Mouse (Mus musculus): ENCODE measurements around the gene Hbb-bs.

- TF ChIP-seq CTCF (IDR thresholded peaks at IDR 0.05; ENCODE audit: low read depth) (no peak), EP300 (IDR thresholded peaks at IDR 0.05; ENCODE audit: low read depth) (no peak)
Measured at GRCm38 (mm10) chr7:103808971-103809800, 18.7 kb downstream of the Hbb-bs start.

All from heart, postnatal 0 days (tissue).